Mouse (Mus musculus) MEL (cell line): ENCODE data around the gene Ptgr2. TPM values are rescaled to one million over a fixed set of nuclear protein-coding genes. Genes with fewer than 3 reads are reported as not detected.

Experiments
- DNase-seq: peaks from one replicate; pipeline ENCODE4 v3.0.0; 2011; ENCODE audit warnings: low read depth, low spot score
- H3K27ac ChIP-seq: 2 replicates; pipeline ENCODE4 v1.5.1; 2012; ENCODE audit warnings: low read depth, mild to moderate bottlenecking, control low read depth, low read length, moderate library complexity; ENCODE audit not compliant: control insufficient read depth
- H3K27me3 ChIP-seq, 2 experiments: fragments of 150-350 bp in 1 of 2; sonication (generic) in 1 of 2; 2 replicates each; pipeline ENCODE4 v1.6.1; 2012; ENCODE audit warnings: low read length in 2 of 2, mild to moderate bottlenecking in 2 of 2, improper control_type of control experiment in 1 of 2, moderate library complexity in 1 of 2; ENCODE audit not compliant: insufficient read depth in 2 of 2, control insufficient read depth in 1 of 2
- H3K36me3 ChIP-seq, 2 experiments: 2 replicates each; pipeline ENCODE4 v1.6.1; 2012 to 2014; ENCODE audit warnings: low read length in 2 of 2, improper control_type of control experiment in 1 of 2, inconsistent platforms in 1 of 2, mild to moderate bottlenecking in 1 of 2; ENCODE audit not compliant: insufficient read depth in 2 of 2, control insufficient read depth in 1 of 2
- H3K4me1 ChIP-seq, 2 experiments: fragments of 150-350 bp in 1 of 2; sonication (generic) in 1 of 2; 2 replicates each; pipeline ENCODE4 v1.6.1; 2012; ENCODE audit warnings: low read length in 2 of 2, improper control_type of control experiment in 1 of 2, mild to moderate bottlenecking in 1 of 2; ENCODE audit not compliant: insufficient read depth in 2 of 2, control insufficient read depth in 1 of 2
- H3K4me3 ChIP-seq, 2 experiments: fragments of 150-350 bp in 1 of 2; sonication (generic) in 1 of 2; 2 replicates each; pipeline ENCODE4 v1.5.1; 2012; ENCODE audit warnings: low read depth in 2 of 2, low read length in 2 of 2, mild to moderate bottlenecking in 2 of 2, moderate library complexity in 2 of 2, control low read depth in 1 of 2, improper control_type of control experiment in 1 of 2; ENCODE audit not compliant: control insufficient read depth in 1 of 2, insufficient read depth in 1 of 2
- H3K79me2 ChIP-seq: 2 replicates; pipeline ENCODE4 v1.6.1; 2012; ENCODE audit warnings: mild to moderate bottlenecking, low read length, moderate library complexity; ENCODE audit not compliant: control insufficient read depth, poor library complexity, insufficient read depth
- H3K9ac ChIP-seq: 2 replicates; pipeline ENCODE4 v1.6.1; 2012; ENCODE audit warnings: low read depth, mild to moderate bottlenecking, control low read depth, low read length, moderate library complexity; ENCODE audit not compliant: control insufficient read depth, poor library complexity, severe bottlenecking
- H3K9me3 ChIP-seq: fragments of 150-350 bp; sonication (generic); replicated peaks from 2 replicates; pipeline ENCODE4 v1.6.1; 2012; ENCODE audit warnings: mild to moderate bottlenecking, low read length, improper control_type of control experiment, moderate library complexity; ENCODE audit not compliant: insufficient read depth
- CHD2 ChIP-seq: IDR thresholded peaks from 2 replicates; pipeline ENCODE4 v1.6.1; 2011; ENCODE audit warnings: low read length, improper control_type of control experiment
- CTCF ChIP-seq, 3 experiments: IDR thresholded peaks in 2 of 3; conservative IDR thresholded peaks in 1 of 3; 2 replicates each; pipeline ENCODE4 v1.5.1; 2011 to 2012; ENCODE audit warnings: low read length in 3 of 3, low read depth in 2 of 3, mild to moderate bottlenecking in 2 of 3, improper control_type of control experiment in 1 of 3, inconsistent platforms in 1 of 3, mixed read lengths in 1 of 3, moderate library complexity in 1 of 3; ENCODE audit not compliant: control insufficient read depth in 1 of 3, insufficient read depth in 1 of 3, poor library complexity in 1 of 3, severe bottlenecking in 1 of 3
- E2F4 ChIP-seq: IDR thresholded peaks from 2 replicates; pipeline ENCODE4 v1.6.1; 2011; ENCODE audit warnings: low read depth, low read length, improper control_type of control experiment, borderline replicate concordance
- ELF1 ChIP-seq: IDR thresholded peaks from 2 replicates; pipeline ENCODE4 v1.6.1; 2014; ENCODE audit warnings: low read depth, mild to moderate bottlenecking, inconsistent platforms, low read length, improper control_type of control experiment, moderate library complexity
- EP300 ChIP-seq, 2 experiments: IDR thresholded peaks; 2 replicates each; pipeline ENCODE4 v1.6.1; 2011; ENCODE audit warnings: improper control_type of control experiment in 2 of 2, low read length in 2 of 2, low read depth in 1 of 2, mild to moderate bottlenecking in 1 of 2
- ETS1 ChIP-seq: IDR thresholded peaks from 2 replicates; pipeline ENCODE4 v1.6.1; 2012; ENCODE audit warnings: low read depth, mild to moderate bottlenecking, inconsistent platforms, low read length, improper control_type of control experiment, moderate library complexity
- GABPA ChIP-seq: IDR thresholded peaks from 2 replicates; pipeline ENCODE4 v1.6.1; 2012; ENCODE audit warnings: low read depth, mild to moderate bottlenecking, inconsistent platforms, low read length, improper control_type of control experiment, moderate library complexity
- GATA1 ChIP-seq: IDR thresholded peaks from 2 replicates; pipeline ENCODE4 v1.6.1; 2011; ENCODE audit warnings: low read depth, low read length, improper control_type of control experiment
- HCFC1 ChIP-seq: IDR thresholded peaks from 2 replicates; pipeline ENCODE4 v1.6.1; 2012; ENCODE audit warnings: low read depth, mild to moderate bottlenecking, inconsistent platforms, low read length, improper control_type of control experiment, moderate library complexity
- JUND ChIP-seq: IDR thresholded peaks from 2 replicates; pipeline ENCODE4 v1.6.1; 2011; ENCODE audit warnings: low read depth, mild to moderate bottlenecking, improper control_type of control experiment, low read length
- MAFK ChIP-seq: IDR thresholded peaks from 2 replicates; pipeline ENCODE4 v1.6.1; 2011; ENCODE audit warnings: low read depth, mild to moderate bottlenecking, low read length, improper control_type of control experiment, borderline replicate concordance
- MAX ChIP-seq: IDR thresholded peaks from 2 replicates; pipeline ENCODE4 v1.6.1; 2011; ENCODE audit warnings: low read length, improper control_type of control experiment
- MAZ ChIP-seq: IDR thresholded peaks from 2 replicates; pipeline ENCODE4 v1.6.1; 2012; ENCODE audit warnings: low read depth, mild to moderate bottlenecking, inconsistent platforms, low read length, improper control_type of control experiment
- MXI1 ChIP-seq: IDR thresholded peaks from 2 replicates; pipeline ENCODE4 v1.6.1; 2011; ENCODE audit warnings: mild to moderate bottlenecking, low read depth, low read length, improper control_type of control experiment
- MYB ChIP-seq: IDR thresholded peaks from 2 replicates; pipeline ENCODE4 v1.6.1; 2011; ENCODE audit warnings: mild to moderate bottlenecking, low read depth, low read length, improper control_type of control experiment
- MYC ChIP-seq: IDR thresholded peaks from 2 replicates; pipeline ENCODE4 v1.6.1; 2011; ENCODE audit warnings: low read depth, mild to moderate bottlenecking, low read length, improper control_type of control experiment, moderate library complexity
- NELFE ChIP-seq: IDR thresholded peaks from 2 replicates; pipeline ENCODE4 v1.6.1; 2011; ENCODE audit warnings: low read depth, low read length, improper control_type of control experiment
- NRF1 ChIP-seq: IDR thresholded peaks from 2 replicates; pipeline ENCODE4 v1.6.1; 2014; ENCODE audit warnings: low read depth, mild to moderate bottlenecking, inconsistent platforms, low read length, improper control_type of control experiment, moderate library complexity; ENCODE audit not compliant: poor library complexity, insufficient read depth, severe bottlenecking
- POLR2A ChIP-seq, 2 experiments: IDR thresholded peaks; 2 replicates each; pipeline ENCODE4 v1.6.1; 2011 to 2012; ENCODE audit warnings: low read length in 2 of 2, mild to moderate bottlenecking in 2 of 2, control low read depth in 1 of 2, improper control_type of control experiment in 1 of 2, low read depth in 1 of 2, moderate library complexity in 1 of 2; ENCODE audit not compliant: control insufficient read depth in 1 of 2, insufficient read depth in 1 of 2, poor library complexity in 1 of 2
- POLR2AphosphoS2 ChIP-seq: IDR thresholded peaks from 2 replicates; pipeline ENCODE4 v1.6.1; 2011; ENCODE audit warnings: low read length, improper control_type of control experiment
- POLR2AphosphoS5 ChIP-seq: IDR thresholded peaks from 2 replicates; pipeline ENCODE4 v1.6.1; 2012; ENCODE audit warnings: low read depth, borderline replicate concordance, mild to moderate bottlenecking, inconsistent platforms, low read length, moderate library complexity, mixed read lengths
- SIN3A ChIP-seq: IDR thresholded peaks from 2 replicates; pipeline ENCODE4 v1.6.1; 2012; ENCODE audit warnings: low read length, improper control_type of control experiment, inconsistent platforms
- TBP ChIP-seq: IDR thresholded peaks from 2 replicates; pipeline ENCODE4 v1.8.0; 2011; ENCODE audit warnings: low read depth, low read length, improper control_type of control experiment
- TCF12 ChIP-seq: IDR thresholded peaks from 2 replicates; pipeline ENCODE4 v1.6.1; 2014; ENCODE audit warnings: low read depth, mild to moderate bottlenecking, inconsistent platforms, low read length, improper control_type of control experiment, moderate library complexity
- UBTF ChIP-seq: IDR thresholded peaks from 2 replicates; pipeline ENCODE4 v1.6.1; 2012; ENCODE audit warnings: low read depth, mild to moderate bottlenecking, inconsistent platforms, low read length, improper control_type of control experiment, moderate library complexity, borderline replicate concordance; ENCODE audit not compliant: insufficient read depth
- USF1 ChIP-seq: IDR thresholded peaks from 2 replicates; pipeline ENCODE4 v1.6.1; 2014; ENCODE audit warnings: low read depth, mild to moderate bottlenecking, inconsistent platforms, low read length, improper control_type of control experiment, moderate library complexity
- ZKSCAN1 ChIP-seq: IDR thresholded peaks from 2 replicates; pipeline ENCODE4 v1.6.1; 2012; ENCODE audit warnings: low read depth, mild to moderate bottlenecking, inconsistent platforms, low read length, improper control_type of control experiment, moderate library complexity
- ZMIZ1 ChIP-seq: IDR thresholded peaks from 2 replicates; pipeline ENCODE4 v1.6.1; 2012; ENCODE audit warnings: low read depth, mild to moderate bottlenecking, inconsistent platforms, low read length, improper control_type of control experiment, moderate library complexity
- ZNF384 ChIP-seq: IDR thresholded peaks from 2 replicates; pipeline ENCODE4 v1.6.1; 2012; ENCODE audit warnings: low read depth, mild to moderate bottlenecking, inconsistent platforms, low read length, improper control_type of control experiment
- polyA plus RNA-seq, 2 experiments: library from polyadenylated mRNA; stranded (reverse) in 1 of 2; unstranded in 1 of 2; fragments of >175 nt in 1 of 2; fragments of >200 nt in 1 of 2; gene quantifications; 2 replicates each; pipeline versions ENCODE4 v1.2.1 to v1.2.4; 2012; ENCODE audit warnings: low replicate concordance in 2 of 2, low read depth in 1 of 2; ENCODE audit not compliant: insufficient read length in 2 of 2, insufficient read depth in 1 of 2, missing spikeins in 1 of 2
- total RNA-seq: library from RNA; depleted of rRNA; stranded (reverse); fragments of 300-350 nt; gene quantifications from 2 replicates; pipeline ENCODE4 v1.2.3, GENCODE M21; 2012; rRNA removed

The Ptgr2 gene
- total RNA-seq = 32.6 and 33.0 TPM in 2 replicates
- 10 to 100 TPM in 1 of 2 experiments, not detected in 1; 35.9 TPM for polyA plus RNA-seq

DNA sequence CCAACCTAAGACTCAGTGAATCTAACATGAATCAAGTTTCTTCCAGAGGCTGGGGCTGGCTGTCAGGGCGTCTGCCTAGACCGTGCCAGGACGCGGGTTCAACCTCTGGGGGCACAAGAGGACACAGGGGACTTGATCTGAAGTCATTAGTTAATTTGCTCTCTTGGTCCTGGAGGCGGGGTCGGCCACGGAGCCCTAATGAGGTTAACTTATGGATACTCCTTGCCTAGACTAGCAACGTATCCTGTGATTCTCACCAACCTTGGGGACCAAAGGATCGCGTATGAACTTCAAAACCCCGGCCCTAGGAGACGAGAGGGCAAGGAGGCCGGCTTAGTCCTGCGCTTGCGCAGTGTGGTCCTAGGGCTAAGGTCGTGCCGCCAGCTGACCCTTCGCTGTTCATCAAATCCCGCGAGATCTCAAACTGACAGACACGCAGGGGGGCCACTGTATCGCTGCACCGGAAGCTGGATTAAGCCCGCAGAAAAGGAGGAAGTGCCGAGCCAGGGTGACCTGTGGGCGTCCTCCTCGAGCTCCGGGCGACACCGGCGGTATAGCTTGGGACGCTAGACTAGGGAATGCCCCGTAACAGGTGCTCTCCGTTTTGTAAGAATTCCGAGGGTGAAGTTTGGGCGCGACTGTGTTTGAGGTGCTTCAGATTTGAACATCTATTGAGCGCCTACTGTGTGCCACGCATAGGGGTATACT is at the start of gene Ptgr2:
Gene Ptgr2, plus strand, starts transcription at position 348 of the 708 bp plus-strand sequence.
- H3K79me2 ChIP-seq = peaks cover 15% of the 10 kb centered on the region
- H3K27ac ChIP-seq = peak within 1 kb of the TSS; percentile 93
- peak; percentile 93 for TF ChIP-seq ELF1
- TF ChIP-seq SIN3A = peak; percentile 88
- TF ChIP-seq MAFK = no peak
- peak; percentile 78 for TF ChIP-seq TCF12
- peak; percentile 89 to 98 for TF ChIP-seq POLR2A (IDR thresholded peaks at IDR 0.05; ENCODE audit: control insufficient read depth in 1 of 2, insufficient read depth in 1 of 2, low read depth in 1 of 2, low read length in 2 of 2, poor library complexity in 1 of 2)
- TF ChIP-seq HCFC1 = peak; percentile 86
- peak; percentile 92 for TF ChIP-seq ZKSCAN1
- TF ChIP-seq MYB = no peak
- TF ChIP-seq NRF1 = peak; percentile 98
- TF ChIP-seq EP300 (IDR thresholded peaks at IDR 0.05; ENCODE audit: low read depth in 1 of 2, low read length in 2 of 2) = peak in 1 of 2 experiments; percentile 39; a peak in 2 of 4 replicates
- TF ChIP-seq MXI1 = peak; percentile 78
- TF ChIP-seq MAZ = peak; percentile 70; the same call in 1 of the 2 replicates
- peak; percentile 86 for TF ChIP-seq TBP
- peak; percentile 65; the same call in 1 of the 2 replicates for TF ChIP-seq ETS1
- TF ChIP-seq POLR2AphosphoS2 = peak; percentile 94
- TF ChIP-seq JUND = no peak
- TF ChIP-seq CTCF (IDR thresholded peaks at IDR 0.05 in 2 of 3, conservative IDR thresholded peaks at IDR 0.05 in 1 of 3; ENCODE audit: control insufficient read depth in 1 of 3, insufficient read depth in 1 of 3, low read depth in 2 of 3, low read length in 3 of 3, poor library complexity in 1 of 3, severe bottlenecking in 1 of 3) = peak in 1 of 3 experiments; percentile 13; a peak in 2 of 6 replicates
- no peak for TF ChIP-seq GABPA
- TF ChIP-seq E2F4 = no peak; the same call in 1 of the 2 replicates
- TF ChIP-seq CHD2 = peak; percentile 99
- peak; percentile 97 for TF ChIP-seq NELFE
- no peak for TF ChIP-seq ZNF384
- TF ChIP-seq UBTF = no peak
- TF ChIP-seq POLR2AphosphoS5 = no peak; the same call in 1 of the 2 replicates
- no peak for TF ChIP-seq GATA1
- TF ChIP-seq USF1 = peak; percentile 79
- peak; percentile 38; the same call in 1 of the 2 replicates for TF ChIP-seq MAX
- TF ChIP-seq ZMIZ1 = peak; percentile 82
- TF ChIP-seq MYC = no peak; the same call in 1 of the 2 replicates

More for the DNA sequence above, at the start of gene Ptgr2:
- H3K36me3 ChIP-seq = peaks cover 0 to 14% of the 10 kb centered on the region in 2 experiments; a peak in 2 of 4 replicates
- no peaks in the 10 kb centered on the region for H3K27me3 ChIP-seq
- H3K4me1 ChIP-seq = peaks cover 0 to 14% of the 10 kb centered on the region in 2 experiments; a peak in 2 of 4 replicates
- peak; percentile 99 for DNase-seq
- peak within 1 kb of the TSS; percentile 67 to 71 for H3K4me3 ChIP-seq
- H3K9ac ChIP-seq = peak within 1 kb of the TSS; percentile 90
- no peaks in the 10 kb centered on the region for H3K9me3 ChIP-seq
